Mouse (Mus musculus): ENCODE results near the gene Nr6a1. TPM values are rescaled to one million over a fixed set of nuclear protein-coding genes. Genes with fewer than 3 reads are reported as not detected.

Gene Nr6a1
- polyA plus RNA-seq, 1 experiment from 2014 or later: 3.1 TPM

- Histone ChIP-seq H3K27me3 (no peaks in the 10 kb centered on the region), H3K4me1 (replicated peaks) (peaks cover 12% of the 10 kb centered on the region), H3K27ac (no peak overlapping the region), H3K9me3 (no peaks in the 10 kb centered on the region), H3K36me3 (no peaks in the 10 kb centered on the region), H3K4me2 (no peak overlapping the region), H3K9ac (no peak overlapping the region), H3K4me3 (no peak overlapping the region)
- 58% methylated on average over 3 of the region's 3 CpGs for WGBS
- no peak for ATAC-seq (ENCODE audit: low FRiP score)
These were observed 142.4 kb downstream of the Nr6a1 start for GRCm38 (mm10) chr2:38785113-38785512.

- Histone ChIP-seq H3K27me3 (no peaks in the 10 kb centered on the region), H3K4me2 (no peak overlapping the region), H3K36me3 (no peaks in the 10 kb centered on the region), H3K9me3 (no peaks in the 10 kb centered on the region), H3K4me1 (replicated peaks) (peaks cover 12% of the 10 kb centered on the region), H3K27ac (no peak overlapping the region), H3K4me3 (no peak overlapping the region), H3K9ac (no peak overlapping the region)
- 14% methylated on average over 11 of the region's 11 CpGs for WGBS
- ATAC-seq (ENCODE audit: low FRiP score): no peak
These were observed 143.1 kb downstream of the Nr6a1 start for GRCm38 (mm10) chr2:38784396-38784795.

- ATAC-seq (ENCODE audit: low FRiP score): no peak
- no peak overlapping the region for H3K4me2 ChIP-seq
- 23% methylated on average over 5 of the region's 5 CpGs for WGBS
- no peaks in the 10 kb centered on the region for H3K27me3 ChIP-seq
- no peak overlapping the region for H3K27ac ChIP-seq
- H3K4me3 ChIP-seq: no peak overlapping the region
- peaks cover 12% of the 10 kb centered on the region for H3K4me1 ChIP-seq (replicated peaks)
- H3K9me3 ChIP-seq: no peaks in the 10 kb centered on the region
- no peak overlapping the region for H3K9ac ChIP-seq
- H3K36me3 ChIP-seq: no peaks in the 10 kb centered on the region
These were observed 144.1 kb downstream of the Nr6a1 start for GRCm38 (mm10) chr2:38783364-38783763.

GRCm38 (mm10) chr2:38782731-38783130 lies 144.8 kb downstream of the Nr6a1 start:
- no peaks in the 10 kb centered on the region for H3K9me3 ChIP-seq
- H3K27ac ChIP-seq: no peak overlapping the region
- H3K4me3 ChIP-seq: no peak overlapping the region
- no peak overlapping the region for H3K9ac ChIP-seq
- no peak overlapping the region; the same call in 1 of the 2 replicates for H3K4me2 ChIP-seq
- H3K4me1 ChIP-seq (replicated peaks): peaks cover 12% of the 10 kb centered on the region
- H3K27me3 ChIP-seq: no peaks in the 10 kb centered on the region
- H3K36me3 ChIP-seq: no peaks in the 10 kb centered on the region
- 0% methylated on average over 1 of the region's 1 CpGs for WGBS
- ATAC-seq (ENCODE audit: low FRiP score): no peak

- Histone ChIP-seq H3K4me1 (replicated peaks) (peaks cover 12% of the 10 kb centered on the region), H3K4me3 (no peak overlapping the region), H3K36me3 (no peaks in the 10 kb centered on the region), H3K27ac (peak overlapping the region; percentile 74; the same call in 1 of the 2 replicates), H3K9me3 (no peaks in the 10 kb centered on the region), H3K9ac (no peak overlapping the region), H3K4me2 (peak overlapping the region; percentile 30), H3K27me3 (no peaks in the 10 kb centered on the region)
- 3% methylated on average over 6 of the region's 6 CpGs for WGBS
- ATAC-seq (ENCODE audit: low FRiP score): peak; percentile 49; the same call in 1 of the 2 replicates
These were observed 145.4 kb downstream of the Nr6a1 start for GRCm38 (mm10) chr2:38781945-38782720.

GRCm38 (mm10) chr2:38779939-38780338 lies 147.5 kb downstream of the Nr6a1 start:
- peaks cover 12% of the 10 kb centered on the region for H3K4me1 ChIP-seq (replicated peaks)
- H3K36me3 ChIP-seq: no peaks in the 10 kb centered on the region
- no peak overlapping the region for H3K4me2 ChIP-seq
- no peak overlapping the region for H3K9ac ChIP-seq
- no peak overlapping the region for H3K27ac ChIP-seq
- H3K4me3 ChIP-seq: no peak overlapping the region
- 90% methylated on average over 2 of the region's 2 CpGs for WGBS
- no peaks in the 10 kb centered on the region for H3K27me3 ChIP-seq
- no peak for ATAC-seq (ENCODE audit: low FRiP score)
- no peaks in the 10 kb centered on the region for H3K9me3 ChIP-seq

GRCm38 (mm10) chr2:38777326-38777725 lies 150.2 kb downstream of the Nr6a1 start:
- Histone ChIP-seq H3K36me3 (no peaks in the 10 kb centered on the region), H3K4me3 (no peak overlapping the region), H3K9ac (no peak overlapping the region), H3K27ac (no peak overlapping the region), H3K4me1 (replicated peaks) (peaks cover 6% of the 10 kb centered on the region), H3K27me3 (no peaks in the 10 kb centered on the region), H3K4me2 (no peak overlapping the region), H3K9me3 (no peaks in the 10 kb centered on the region)
- 90% methylated on average over 2 of the region's 2 CpGs for WGBS
- ATAC-seq (ENCODE audit: low FRiP score): no peak

- Histone ChIP-seq H3K36me3 (no peaks in the 10 kb centered on the region), H3K9me3 (no peaks in the 10 kb centered on the region), H3K9ac (no peak overlapping the region), H3K27me3 (no peaks in the 10 kb centered on the region), H3K4me2 (no peak overlapping the region), H3K27ac (no peak overlapping the region), H3K4me3 (no peak overlapping the region), H3K4me1 (replicated peaks) (no peaks in the 10 kb centered on the region)
- ATAC-seq (ENCODE audit: low FRiP score): no peak
- 98% methylated on average over 2 of the region's 2 CpGs for WGBS
These were observed 152.6 kb downstream of the Nr6a1 start for GRCm38 (mm10) chr2:38774936-38775335.

- Histone ChIP-seq H3K36me3 (no peaks in the 10 kb centered on the region), H3K27me3 (no peaks in the 10 kb centered on the region), H3K4me1 (replicated peaks) (no peaks in the 10 kb centered on the region), H3K4me3 (no peak overlapping the region), H3K9ac (no peak overlapping the region), H3K9me3 (no peaks in the 10 kb centered on the region), H3K27ac (no peak overlapping the region), H3K4me2 (no peak overlapping the region)
- 85% methylated on average over 2 of the region's 2 CpGs for WGBS
- ATAC-seq (ENCODE audit: low FRiP score): no peak
These were observed 156.1 kb downstream of the Nr6a1 start for GRCm38 (mm10) chr2:38771478-38771797.

- 84% methylated on average over 5 of the region's 5 CpGs for WGBS
These were observed 156.6 kb downstream of the Nr6a1 start for GRCm38 (mm10) chr2:38770772-38771477.

GRCm38 (mm10) chr2:38767177-38767931 lies 160.1 kb downstream of the Nr6a1 start:
- Histone ChIP-seq H3K9ac (no peak overlapping the region), H3K4me2 (no peak overlapping the region), H3K36me3 (no peaks in the 10 kb centered on the region), H3K4me3 (no peak overlapping the region), H3K4me1 (replicated peaks) (no peaks in the 10 kb centered on the region), H3K27ac (no peak overlapping the region), H3K27me3 (no peaks in the 10 kb centered on the region), H3K9me3 (no peaks in the 10 kb centered on the region)
- 86% methylated on average over 4 of the region's 4 CpGs for WGBS
- ATAC-seq (ENCODE audit: low FRiP score): no peak

More at GRCm38 (mm10) chr2:38770772-38771477, 156.6 kb downstream of the Nr6a1 start:
- H3K27me3 ChIP-seq: no peaks in the 10 kb centered on the region
- no peaks in the 10 kb centered on the region for H3K4me1 ChIP-seq (replicated peaks)
- H3K9me3 ChIP-seq: no peaks in the 10 kb centered on the region
- H3K9ac ChIP-seq: no peak overlapping the region
- no peak overlapping the region for H3K27ac ChIP-seq
- ATAC-seq (ENCODE audit: low FRiP score): no peak
- H3K4me2 ChIP-seq: no peak overlapping the region
- no peak overlapping the region for H3K4me3 ChIP-seq
- H3K36me3 ChIP-seq: no peaks in the 10 kb centered on the region

GRCm38 (mm10) chr2:38739847-38740246 lies 187.6 kb downstream of the Nr6a1 start:
- no peak overlapping the region for H3K9ac ChIP-seq
- no peak overlapping the region for H3K27ac ChIP-seq
- H3K4me1 ChIP-seq (replicated peaks): peaks cover 4% of the 10 kb centered on the region; the same call in 1 of the 2 replicates
- ATAC-seq (ENCODE audit: low FRiP score): no peak; the same call in 1 of the 2 replicates
- H3K9me3 ChIP-seq: no peaks in the 10 kb centered on the region
- no peaks in the 10 kb centered on the region for H3K27me3 ChIP-seq
- peaks cover 13% of the 10 kb centered on the region for H3K36me3 ChIP-seq
- H3K4me2 ChIP-seq: no peak overlapping the region
- H3K4me3 ChIP-seq: no peak overlapping the region
- WGBS: 84% methylated on average over 3 of the region's 3 CpGs
